Mouse (Mus musculus) T-helper 17 cell (primary cell): Measurements from ENCODE around the gene Nop58.
"Not testable (repeated sequence)": the region's sequence is repeated elsewhere in the genome, so short reads cannot be mapped to it uniquely, and the experiment has no call there.

Source experiments
- in situ Hi-C, 2 experiments: fragments of 300-600 bp; cut with MboI, MseI; formaldehyde crosslinking; loops; 1 replicate in 1 of 2; 2 replicates in 1 of 2; pipeline ENCODE4 v1.15.1; 2025; ENCODE audit warnings: high pct_unique_total_duplicates in 2 of 2

Gene Nop58

GRCm38 (mm10) chr1:59684819-59685755 lies at the start of gene Nop58:
TSS of gene Nop58 (plus strand) at chr1:59684971.
- in situ Hi-C loops: no loop called here

- in situ Hi-C loops: no loop called here
Observed at GRCm38 (mm10) chr1:59636349-59636748, 48.4 kb upstream of the Nop58 start.

GRCm38 (mm10) chr1:59638371-59638770 lies 46.4 kb upstream of the Nop58 start:
- in situ Hi-C loops: no loop called here

GRCm38 (mm10) chr1:59642488-59642887 lies 42.3 kb upstream of the Nop58 start:
- in situ Hi-C loops: no loop called here

- in situ Hi-C loops: not testable (repeated sequence)
Observed at GRCm38 (mm10) chr1:59646502-59646901, 38.3 kb upstream of the Nop58 start.

GRCm38 (mm10) chr1:59651201-59651819 lies 33.5 kb upstream of the Nop58 start:
- in situ Hi-C loops: no loop called here

- in situ Hi-C loops: no loop called here
Observed at GRCm38 (mm10) chr1:59653243-59653911, 31.4 kb upstream of the Nop58 start.

GRCm38 (mm10) chr1:59656244-59657171 lies 28.3 kb upstream of the Nop58 start:
- in situ Hi-C loops: no loop called here

- in situ Hi-C loops: no loop called here
Observed at GRCm38 (mm10) chr1:59663456-59664135, 21.2 kb upstream of the Nop58 start.

- in situ Hi-C loops: no loop called here
Observed at GRCm38 (mm10) chr1:59668871-59669270, 15.9 kb upstream of the Nop58 start.

- in situ Hi-C loops: no loop called here
Observed at GRCm38 (mm10) chr1:59669962-59670630, 14.7 kb upstream of the Nop58 start.

- in situ Hi-C loops: no loop called here
Observed at GRCm38 (mm10) chr1:59670641-59671168, 14.1 kb upstream of the Nop58 start, which contains the start of gene Sumo1. TSS of gene Sumo1 (minus strand) at chr1:59670834.

GRCm38 (mm10) chr1:59673661-59674060 lies 11.1 kb upstream of the Nop58 start:
- in situ Hi-C loops: no loop called here

- in situ Hi-C loops: no loop called here
Observed at GRCm38 (mm10) chr1:59683926-59684818, 599 bp upstream of the Nop58 start.

- in situ Hi-C loops: no loop called here
Observed at GRCm38 (mm10) chr1:59687493-59687892, 2.7 kb downstream of the Nop58 start.

GRCm38 (mm10) chr1:59690467-59690866 lies 5.7 kb downstream of the Nop58 start:
- in situ Hi-C loops: no loop called here

- in situ Hi-C loops: no loop called here
Observed at GRCm38 (mm10) chr1:59697751-59698150, 13.0 kb downstream of the Nop58 start.

GRCm38 (mm10) chr1:59698207-59698606 lies 13.4 kb downstream of the Nop58 start:
- in situ Hi-C loops: no loop called here

GRCm38 (mm10) chr1:59701766-59702165 lies 17.0 kb downstream of the Nop58 start:
- in situ Hi-C loops: loop anchor here (5.0 to 25.0 kb wide), 3 partner anchors 381 to 1287 kb away; no protein-coding TSS in a partner anchor
